Mouse (Mus musculus) intestine, embryonic 16.5 days (tissue): ENCODE measurements around the gene Mapk14. TPM values are rescaled to one million over a fixed set of nuclear protein-coding genes. Genes with fewer than 3 reads are reported as not detected.
A peak's percentile ranks its signal among the peaks of the same experiment; 100 is the strongest.

Experiments used
- ATAC-seq: fragments of 200-750 bp; cut with Nextera tagmentation; 2 replicates; pipeline ENCODE4 v1.8.0; 2017; ENCODE audit warnings: moderate TSS enrichment, moderate library complexity
- H3K27ac ChIP-seq: fragments of 300-500 bp; sonication (generic); 2 replicates; pipeline ENCODE4 v1.5.1; 2014; ENCODE audit warnings: mild to moderate bottlenecking, low read length
- H3K27me3 ChIP-seq: fragments of 300-500 bp; sonication (generic); replicated peaks from 2 replicates; pipeline ENCODE4 v1.6.1; 2014; ENCODE audit warnings: low read length, control low read depth, mixed read lengths; ENCODE audit not compliant: control insufficient read depth, insufficient read depth
- H3K36me3 ChIP-seq: fragments of 300-500 bp; sonication (generic); 2 replicates; pipeline ENCODE4 v1.6.1; 2014; ENCODE audit warnings: low read length, control low read depth; ENCODE audit not compliant: control insufficient read depth, insufficient read depth
- H3K4me1 ChIP-seq: fragments of 300-500 bp; sonication (generic); 2 replicates; pipeline ENCODE4 v1.6.1; 2014; ENCODE audit warnings: low read length, control low read depth, mixed read lengths; ENCODE audit not compliant: control insufficient read depth, insufficient read depth
- H3K4me2 ChIP-seq: fragments of 300-500 bp; sonication (generic); 2 replicates; pipeline ENCODE4 v1.6.1; 2014; ENCODE audit warnings: low read depth, low read length, control low read depth
- H3K4me3 ChIP-seq: fragments of 300-500 bp; sonication (generic); 2 replicates; pipeline ENCODE4 v1.5.1; 2014; ENCODE audit warnings: mild to moderate bottlenecking, low read length
- H3K9ac ChIP-seq: fragments of 300-500 bp; sonication (generic); 2 replicates; pipeline ENCODE4 v1.6.1; 2014; ENCODE audit warnings: low read depth, low read length
- H3K9me3 ChIP-seq: fragments of 300-500 bp; sonication (generic); 2 replicates; pipeline ENCODE4 v1.6.1; 2016; ENCODE audit warnings: low read length, control low read depth; ENCODE audit not compliant: control insufficient read depth
- WGBS: fragments of 180-500 bp; shearing (Covaris S2); extraction: QIAGEN DNeasy Blood & Tissue Kit; methylation state at CpG from one replicate; pipeline ENCODE4 v1.1.7; 2014; 5-methylcytosine and 5-hydroxymethylcytosine counted together
- polyA plus RNA-seq: library from polyadenylated mRNA; unstranded; fragments of >200 nt; fragmentation: Nextera tagmentation; extraction: Ambion mirVana; gene quantifications from 2 replicates; pipeline ENCODE4 v1.2.1, GENCODE M21; 2015

Mapk14 gene
- polyA plus RNA-seq, 1 experiment from 2014 or later = 34.5 TPM

GRCm38 (mm10) chr17:28743916-28744315 lies 52.8 kb downstream of the Mapk14 start:
- peaks cover 34% of the 10 kb centered on the region for H3K36me3 ChIP-seq
- H3K4me2 ChIP-seq = no peak overlapping the region
- no peak overlapping the region for H3K4me3 ChIP-seq
- no peaks in the 10 kb centered on the region for H3K9me3 ChIP-seq
- no peak for ATAC-seq
- H3K27me3 ChIP-seq = no peaks in the 10 kb centered on the region
- H3K9ac ChIP-seq = no peak overlapping the region
- H3K4me1 ChIP-seq = no peaks in the 10 kb centered on the region; the same call in 1 of the 2 replicates
- no peak overlapping the region for H3K27ac ChIP-seq
- WGBS = 93% methylated on average over 9 of the region's 9 CpGs

- Histone ChIP-seq H3K36me3 (peaks cover 27% of the 10 kb centered on the region), H3K4me2 (no peak overlapping the region), H3K27ac (no peak overlapping the region), H3K9ac (no peak overlapping the region), H3K9me3 (no peaks in the 10 kb centered on the region), H3K4me3 (no peak overlapping the region), H3K27me3 (no peaks in the 10 kb centered on the region), H3K4me1 (no peaks in the 10 kb centered on the region)
- ATAC-seq = no peak
- WGBS = 71% methylated on average over 6 of the region's 6 CpGs
Measured at GRCm38 (mm10) chr17:28745773-28746172, 54.6 kb downstream of the Mapk14 start.

GRCm38 (mm10) chr17:28748001-28748400 lies 56.9 kb downstream of the Mapk14 start:
- Histone ChIP-seq H3K4me3 (no peak overlapping the region), H3K4me2 (no peak overlapping the region), H3K27me3 (no peaks in the 10 kb centered on the region), H3K9ac (no peak overlapping the region), H3K4me1 (no peaks in the 10 kb centered on the region), H3K9me3 (no peaks in the 10 kb centered on the region), H3K27ac (no peak overlapping the region), H3K36me3 (peaks cover 17% of the 10 kb centered on the region)
- ATAC-seq = no peak
- WGBS = 87% methylated on average over 4 of the region's 4 CpGs

- Histone ChIP-seq H3K27ac (no peak overlapping the region), H3K4me3 (no peak overlapping the region), H3K27me3 (no peaks in the 10 kb centered on the region), H3K4me2 (no peak overlapping the region), H3K36me3 (no peaks in the 10 kb centered on the region; the same call in none of the 2 replicates), H3K9me3 (no peaks in the 10 kb centered on the region), H3K9ac (no peak overlapping the region), H3K4me1 (no peaks in the 10 kb centered on the region)
- WGBS = 78% methylated on average over 6 of the region's 6 CpGs
- no peak for ATAC-seq
Measured at GRCm38 (mm10) chr17:28750580-28750979, 59.5 kb downstream of the Mapk14 start.

- ATAC-seq = no peak
- H3K4me1 ChIP-seq = no peaks in the 10 kb centered on the region
- H3K27me3 ChIP-seq = no peaks in the 10 kb centered on the region
- no peaks in the 10 kb centered on the region for H3K36me3 ChIP-seq
- H3K9me3 ChIP-seq = no peaks in the 10 kb centered on the region
- H3K4me2 ChIP-seq = no peak overlapping the region
- H3K4me3 ChIP-seq = no peak overlapping the region
- H3K27ac ChIP-seq = no peak overlapping the region
- no peak overlapping the region for H3K9ac ChIP-seq
- 65% methylated on average over 5 of the region's 5 CpGs for WGBS
Measured at GRCm38 (mm10) chr17:28756447-28756846, 65.3 kb downstream of the Mapk14 start.

GRCm38 (mm10) chr17:28757470-28757869 lies 66.3 kb downstream of the Mapk14 start:
- H3K4me2 ChIP-seq = no peak overlapping the region
- H3K9me3 ChIP-seq = no peaks in the 10 kb centered on the region
- 75% methylated on average over 2 of the region's 2 CpGs for WGBS
- no peak overlapping the region for H3K4me3 ChIP-seq
- H3K27ac ChIP-seq = no peak overlapping the region
- no peak for ATAC-seq
- no peaks in the 10 kb centered on the region for H3K27me3 ChIP-seq
- no peaks in the 10 kb centered on the region for H3K36me3 ChIP-seq
- H3K9ac ChIP-seq = no peak overlapping the region
- H3K4me1 ChIP-seq = no peaks in the 10 kb centered on the region

- Histone ChIP-seq H3K36me3 (no peaks in the 10 kb centered on the region), H3K4me2 (no peak overlapping the region), H3K27me3 (no peaks in the 10 kb centered on the region), H3K9me3 (no peaks in the 10 kb centered on the region), H3K9ac (no peak overlapping the region), H3K27ac (no peak overlapping the region), H3K4me3 (no peak overlapping the region), H3K4me1 (no peaks in the 10 kb centered on the region)
- 57% methylated on average over 8 of the region's 8 CpGs for WGBS
- 0 out of 2 replicates have a peak, but pooled peaks have one; percentile 26 for ATAC-seq
Measured at GRCm38 (mm10) chr17:28760736-28761312, 69.7 kb downstream of the Mapk14 start.

GRCm38 (mm10) chr17:28761871-28762270 lies 70.7 kb downstream of the Mapk14 start:
- WGBS = 13% methylated on average over 3 of the region's 3 CpGs
- ATAC-seq = peak; percentile 56
- no peak overlapping the region for H3K4me3 ChIP-seq

GRCm38 (mm10) chr17:28766203-28766602 lies 75.1 kb downstream of the Mapk14 start:
- H3K4me1 ChIP-seq = peaks cover 12% of the 10 kb centered on the region
- H3K9ac ChIP-seq = no peak overlapping the region
- H3K4me2 ChIP-seq = no peak overlapping the region
- no peaks in the 10 kb centered on the region for H3K27me3 ChIP-seq
- ATAC-seq = no peak
- no peak overlapping the region for H3K27ac ChIP-seq
- 60% methylated on average over 3 of the region's 3 CpGs for WGBS
- H3K9me3 ChIP-seq = no peaks in the 10 kb centered on the region
- no peak overlapping the region for H3K4me3 ChIP-seq
- no peaks in the 10 kb centered on the region for H3K36me3 ChIP-seq

More at GRCm38 (mm10) chr17:28761871-28762270, 70.7 kb downstream of the Mapk14 start:
- no peaks in the 10 kb centered on the region for H3K36me3 ChIP-seq
- H3K9ac ChIP-seq = no peak overlapping the region
- H3K4me1 ChIP-seq = peaks cover 3% of the 10 kb centered on the region; the same call in 1 of the 2 replicates
- H3K27me3 ChIP-seq = no peaks in the 10 kb centered on the region
- no peaks in the 10 kb centered on the region for H3K9me3 ChIP-seq
- no peak overlapping the region for H3K4me2 ChIP-seq
- H3K27ac ChIP-seq = no peak overlapping the region
